Mouse (Mus musculus) hindbrain, postnatal 0 days (tissue): ENCODE results near the gene Homer1. TPM values are rescaled to one million over a fixed set of nuclear protein-coding genes. Genes with fewer than 3 reads are reported as not detected.

ENCODE experiments used
- ATAC-seq: fragments of 200-750 bp; cut with Nextera tagmentation; 2 replicates; pipeline ENCODE4 v1.8.0; 2017; ENCODE audit warnings: mild to moderate bottlenecking, moderate TSS enrichment, moderate library complexity
- DNase-seq: peaks from one replicate; pipeline ENCODE4 v3.0.0-alpha.2; 2015; ENCODE audit warnings: low spot score
- H3K27ac ChIP-seq: fragments of 300-500 bp; sonication (generic); 2 replicates; pipeline ENCODE4 v1.5.1; 2014; ENCODE audit warnings: mild to moderate bottlenecking
- H3K27me3 ChIP-seq: fragments of 300-500 bp; sonication (generic); 2 replicates; pipeline ENCODE4 v1.6.1; 2014; ENCODE audit warnings: low read length, mixed read lengths; ENCODE audit not compliant: insufficient read depth
- H3K36me3 ChIP-seq: fragments of 300-500 bp; sonication (generic); 2 replicates; pipeline ENCODE4 v1.6.1; 2014; ENCODE audit warnings: low read length, mixed read lengths; ENCODE audit not compliant: insufficient read depth
- H3K4me1 ChIP-seq: fragments of 300-500 bp; sonication (generic); 2 replicates; pipeline ENCODE4 v1.6.1; 2014; ENCODE audit warnings: antibody characterized with exemption, low read length, mixed read lengths; ENCODE audit not compliant: insufficient read depth
- H3K4me2 ChIP-seq: fragments of 300-500 bp; sonication (generic); 2 replicates; pipeline ENCODE4 v1.6.1; 2014; ENCODE audit warnings: low read depth, mild to moderate bottlenecking, low read length, moderate library complexity, mixed read lengths
- H3K4me3 ChIP-seq: fragments of 300-500 bp; sonication (generic); 2 replicates; pipeline ENCODE4 v1.5.1; 2014; ENCODE audit warnings: low read length
- H3K9ac ChIP-seq: fragments of 300-500 bp; sonication (generic); replicated peaks from 2 replicates; pipeline ENCODE4 v1.6.1; 2014; ENCODE audit warnings: mild to moderate bottlenecking, low read length, moderate library complexity, mixed read lengths
- H3K9me3 ChIP-seq: fragments of 300-500 bp; sonication (generic); 2 replicates; pipeline ENCODE4 v1.6.1; 2016; ENCODE audit warnings: low read length, mixed read lengths
- CTCF ChIP-seq: IDR thresholded peaks from 2 replicates; pipeline ENCODE4 v1.5.1; 2016; ENCODE audit warnings: antibody characterized with exemption, control low read depth, low read depth
- WGBS: fragments of 180-500 bp; shearing (Covaris S2); extraction: QIAGEN DNeasy Blood & Tissue Kit; methylation state at CpG from one replicate; pipeline ENCODE4 v1.1.7; 2014; 5-methylcytosine and 5-hydroxymethylcytosine counted together
- polyA plus RNA-seq: library from polyadenylated mRNA; unstranded; fragments of >200 nt; fragmentation: Nextera tagmentation; extraction: Ambion mirVana; gene quantifications from 2 replicates; pipeline ENCODE4 v1.2.1, GENCODE M21; 2015
- total RNA-seq: library from RNA; depleted of rRNA; stranded (reverse); fragments of >200 nt; gene quantifications from 2 replicates; pipeline ENCODE4 v1.2.3, GENCODE M21; 2014

Gene Homer1
- total and polyA plus RNA-seq, 2 experiments from 2014 or later = 10.0 to 58.2 TPM

DNA sequence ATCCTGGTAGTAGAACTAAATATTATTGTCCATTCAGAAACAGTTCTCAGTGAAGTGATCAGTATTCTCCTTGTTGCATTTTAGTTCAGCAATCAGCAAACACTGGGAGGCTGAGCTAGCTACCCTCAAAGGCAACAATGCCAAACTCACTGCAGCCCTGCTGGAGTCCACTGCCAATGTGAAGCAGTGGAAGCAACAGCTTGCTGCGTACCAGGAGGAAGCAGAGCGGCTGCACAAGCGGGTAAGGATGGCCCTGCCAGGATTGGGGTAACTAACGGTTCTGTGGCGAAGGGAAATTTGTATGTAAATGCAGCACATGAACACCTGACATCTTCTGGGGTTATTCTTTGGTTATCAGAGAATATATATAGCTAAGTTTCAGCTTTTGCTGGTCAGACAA is 88.0 kb downstream of the Homer1 start:
- H3K9me3 ChIP-seq = no peaks in the 10 kb centered on the region
- ATAC-seq (no peak), DNase-seq (no peak)
- no peak overlapping the region for H3K4me2 ChIP-seq
- H3K36me3 ChIP-seq = no peaks in the 10 kb centered on the region; the same call in 1 of the 2 replicates
- H3K4me1 ChIP-seq = no peaks in the 10 kb centered on the region
- H3K27ac ChIP-seq = no peak overlapping the region
- no peak overlapping the region for H3K9ac ChIP-seq
- no peak overlapping the region for H3K4me3 ChIP-seq
- no peak for TF ChIP-seq CTCF
- 55% methylated on average over 5 of the region's 5 CpGs for WGBS
- H3K27me3 ChIP-seq = no peaks in the 10 kb centered on the region

DNA sequence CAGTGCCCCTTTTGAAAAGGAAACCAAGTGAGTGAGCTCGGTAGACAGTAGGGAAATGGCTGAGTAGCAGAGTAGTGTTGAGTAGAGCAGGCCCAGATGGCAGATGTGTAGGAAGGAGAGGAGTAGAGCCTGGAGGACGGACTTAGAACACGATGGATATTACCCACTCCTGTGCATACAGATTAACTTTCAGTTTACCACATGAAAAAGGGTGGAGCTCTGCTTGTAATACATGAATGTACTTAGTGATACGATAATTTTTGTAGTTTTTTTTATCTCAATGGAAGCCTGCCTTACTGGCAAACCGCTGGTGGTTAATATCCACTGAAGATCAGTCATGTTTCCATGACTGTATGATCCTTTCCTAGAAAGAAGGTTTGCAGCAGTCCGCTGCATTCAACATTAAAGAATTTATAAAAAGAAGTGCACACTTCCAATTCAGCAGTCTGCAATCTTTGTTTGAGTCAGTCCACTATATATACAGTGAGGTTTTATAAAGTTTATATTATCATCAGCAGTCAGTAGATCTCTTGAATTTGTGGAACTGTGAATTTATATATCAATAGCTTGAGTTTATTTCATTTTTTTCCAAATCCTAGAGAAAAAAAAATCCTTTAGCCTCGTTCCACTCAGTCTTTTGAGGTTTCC is 89.3 kb downstream of the Homer1 start:
- no peak for DNase-seq
- H3K4me1 ChIP-seq = no peaks in the 10 kb centered on the region
- H3K4me2 ChIP-seq = no peak overlapping the region
- H3K9me3 ChIP-seq = no peaks in the 10 kb centered on the region
- no peak overlapping the region for H3K9ac ChIP-seq
- WGBS = 72% methylated on average over 7 of the region's 7 CpGs
- no peak overlapping the region for H3K27ac ChIP-seq
- no peak for TF ChIP-seq CTCF
- no peaks in the 10 kb centered on the region for H3K27me3 ChIP-seq
- ATAC-seq = no peak
- H3K36me3 ChIP-seq = no peaks in the 10 kb centered on the region; the same call in 1 of the 2 replicates
- no peak overlapping the region for H3K4me3 ChIP-seq

DNA sequence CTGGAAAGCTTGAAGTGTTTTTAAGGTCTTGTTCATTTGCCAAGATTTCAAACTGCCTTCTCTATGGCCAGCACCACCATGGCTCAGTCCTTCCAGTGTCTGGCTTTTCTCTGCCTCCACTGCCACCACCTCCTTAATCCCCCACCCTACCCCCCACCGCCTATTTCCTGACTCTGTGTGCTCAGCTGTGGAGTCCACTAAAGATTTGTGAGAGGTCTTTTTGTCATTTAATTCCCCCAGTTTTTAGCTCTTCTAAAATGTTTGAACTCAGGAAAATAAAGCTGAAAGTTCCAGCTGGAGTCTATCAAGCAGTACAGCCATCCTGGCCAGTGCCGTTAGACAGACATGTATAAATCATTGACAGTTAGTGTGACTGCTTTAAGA is 89.8 kb downstream of the Homer1 start:
- Histone ChIP-seq H3K36me3 (peaks cover 3% of the 10 kb centered on the region; the same call in 1 of the 2 replicates), H3K4me3 (no peak overlapping the region), H3K4me2 (no peak overlapping the region), H3K27me3 (no peaks in the 10 kb centered on the region), H3K4me1 (no peaks in the 10 kb centered on the region), H3K9me3 (no peaks in the 10 kb centered on the region), H3K27ac (no peak overlapping the region), H3K9ac (no peak overlapping the region)
- WGBS = 71% methylated on average over 2 of the region's 2 CpGs
- no peak for DNase-seq
- no peak for ATAC-seq
- TF ChIP-seq CTCF = no peak

DNA sequence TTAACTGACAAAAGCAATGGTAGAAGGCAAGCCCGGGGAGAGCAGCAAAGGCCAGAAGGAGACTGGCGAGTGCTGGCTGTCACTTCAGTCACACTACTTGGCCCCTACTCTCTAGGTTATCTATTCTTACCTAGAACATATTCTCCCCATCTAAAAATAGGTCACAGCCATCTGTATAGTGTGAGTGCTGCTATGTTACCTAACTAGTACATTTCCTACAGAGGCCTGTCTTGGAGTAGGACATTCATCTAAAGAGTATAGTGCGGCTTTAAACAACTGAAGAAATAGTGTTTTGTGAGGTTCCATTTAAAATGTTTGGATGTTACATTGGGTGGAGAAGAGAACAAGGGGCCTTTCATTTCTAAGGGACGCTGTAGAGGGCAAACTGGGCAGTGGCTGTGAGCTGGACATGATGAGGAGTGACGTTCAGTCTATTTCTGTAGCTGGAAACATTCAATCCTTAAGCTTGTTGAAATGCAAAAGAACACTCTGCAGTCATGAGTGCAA is 100.3 kb downstream of the Homer1 start:
- Histone ChIP-seq H3K4me2 (no peak overlapping the region), H3K9me3 (no peaks in the 10 kb centered on the region), H3K36me3 (0 out of 2 replicates have a peak, but pooled peaks cover 3% of the 10 kb centered on the region), H3K4me3 (no peak overlapping the region), H3K27me3 (no peaks in the 10 kb centered on the region), H3K27ac (no peak overlapping the region), H3K9ac (no peak overlapping the region), H3K4me1 (no peaks in the 10 kb centered on the region)
- ATAC-seq = 0 out of 2 replicates have a peak, but pooled peaks have one; percentile 35
- 76% methylated on average over 5 of the region's 5 CpGs for WGBS
- DNase-seq = no peak
- no peak for TF ChIP-seq CTCF

DNA sequence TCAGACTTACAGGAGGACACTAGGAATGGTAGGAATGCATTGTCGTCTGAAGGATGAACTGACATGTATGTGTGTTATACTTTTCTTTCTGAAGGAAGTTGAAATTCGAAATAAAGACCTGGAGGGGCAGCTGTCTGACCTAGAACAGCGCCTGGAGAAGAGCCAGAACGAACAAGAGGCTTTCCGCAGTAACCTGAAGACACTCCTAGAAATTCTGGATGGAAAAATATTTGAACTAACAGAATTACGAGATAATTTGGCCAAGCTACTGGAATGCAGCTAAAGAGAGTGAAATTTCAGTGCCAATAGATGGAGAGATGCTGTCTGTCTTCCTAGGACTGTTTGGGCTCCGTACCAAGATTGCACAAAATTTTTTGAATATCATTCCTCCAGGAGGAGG is 102.5 kb downstream of the Homer1 start:
- Histone ChIP-seq H3K27ac (no peak overlapping the region), H3K4me2 (no peak overlapping the region), H3K36me3 (peaks cover 11% of the 10 kb centered on the region; the same call in 1 of the 2 replicates), H3K27me3 (no peaks in the 10 kb centered on the region), H3K4me3 (no peak overlapping the region), H3K4me1 (no peaks in the 10 kb centered on the region), H3K9ac (no peak overlapping the region), H3K9me3 (no peaks in the 10 kb centered on the region)
- ATAC-seq (no peak), DNase-seq (no peak)
- no peak for TF ChIP-seq CTCF
- 88% methylated on average over 7 of the region's 7 CpGs for WGBS

DNA sequence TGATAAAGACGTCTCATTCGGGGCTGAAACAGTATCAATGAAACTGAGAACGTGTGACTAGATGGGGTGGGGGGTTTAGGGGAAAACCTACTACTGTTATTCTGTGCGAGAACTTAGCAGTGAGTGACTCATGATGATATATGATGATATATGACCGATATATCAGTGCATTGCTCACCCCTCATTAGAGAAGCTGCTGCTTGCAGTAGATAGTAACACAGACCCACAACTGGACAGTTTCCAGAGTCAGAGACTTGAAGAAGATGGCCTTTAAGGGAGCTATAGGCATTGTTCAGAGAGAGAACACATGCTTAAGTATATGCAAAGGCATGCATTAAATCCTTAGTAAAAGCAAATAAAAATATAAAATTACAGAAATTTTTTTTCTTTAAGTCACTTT is 107.4 kb downstream of the Homer1 start:
- no peak for TF ChIP-seq CTCF
- 93% methylated on average over 5 of the region's 5 CpGs for WGBS
- DNase-seq = no peak
- no peaks in the 10 kb centered on the region for H3K4me1 ChIP-seq
- H3K27ac ChIP-seq = no peak overlapping the region
- H3K36me3 ChIP-seq = peaks cover 7% of the 10 kb centered on the region; the same call in 1 of the 2 replicates
- H3K9me3 ChIP-seq = no peaks in the 10 kb centered on the region
- no peak overlapping the region for H3K4me3 ChIP-seq
- no peak overlapping the region for H3K4me2 ChIP-seq
- H3K9ac ChIP-seq = no peak overlapping the region
- no peaks in the 10 kb centered on the region for H3K27me3 ChIP-seq
- no peak for ATAC-seq

DNA sequence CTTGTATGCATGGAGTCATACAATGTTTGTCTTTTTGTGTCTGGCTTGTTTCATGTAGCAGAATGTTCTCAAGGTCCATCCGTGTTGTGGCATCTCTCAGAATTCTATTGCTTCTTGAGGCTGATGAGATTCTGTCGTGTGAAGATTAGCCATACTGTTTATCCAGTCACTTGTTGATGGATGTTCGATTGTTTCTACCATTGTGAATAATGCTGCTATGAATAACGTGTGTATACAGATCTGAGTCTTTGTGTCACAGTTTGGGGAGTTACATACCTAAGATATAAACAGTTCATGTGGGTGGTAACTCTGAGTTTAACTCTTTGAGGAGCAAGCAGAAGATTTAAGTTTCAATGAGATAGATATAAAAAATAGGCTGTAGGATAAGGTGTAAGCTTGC is 110.9 kb downstream of the Homer1 start:
- H3K9me3 ChIP-seq = no peaks in the 10 kb centered on the region
- no peak overlapping the region for H3K27ac ChIP-seq
- no peak overlapping the region for H3K4me3 ChIP-seq
- no peak overlapping the region for H3K9ac ChIP-seq
- WGBS = 91% methylated on average over 4 of the region's 4 CpGs
- ATAC-seq = no peak
- no peak overlapping the region for H3K4me2 ChIP-seq
- H3K27me3 ChIP-seq = no peaks in the 10 kb centered on the region
- TF ChIP-seq CTCF = no peak
- no peak for DNase-seq
- H3K4me1 ChIP-seq = no peaks in the 10 kb centered on the region
- H3K36me3 ChIP-seq = peaks cover 4% of the 10 kb centered on the region; the same call in 1 of the 2 replicates
